Mouse (Mus musculus) lung, postnatal 14 days (tissue): ENCODE measurements around the gene Folr1.
A peak's percentile ranks its signal among the peaks of the same experiment; 100 is the strongest.

Experiments used
- DNase-seq: peaks from one replicate; pipeline ENCODE4 v3.0.0; 2021

The Folr1 gene

DNA sequence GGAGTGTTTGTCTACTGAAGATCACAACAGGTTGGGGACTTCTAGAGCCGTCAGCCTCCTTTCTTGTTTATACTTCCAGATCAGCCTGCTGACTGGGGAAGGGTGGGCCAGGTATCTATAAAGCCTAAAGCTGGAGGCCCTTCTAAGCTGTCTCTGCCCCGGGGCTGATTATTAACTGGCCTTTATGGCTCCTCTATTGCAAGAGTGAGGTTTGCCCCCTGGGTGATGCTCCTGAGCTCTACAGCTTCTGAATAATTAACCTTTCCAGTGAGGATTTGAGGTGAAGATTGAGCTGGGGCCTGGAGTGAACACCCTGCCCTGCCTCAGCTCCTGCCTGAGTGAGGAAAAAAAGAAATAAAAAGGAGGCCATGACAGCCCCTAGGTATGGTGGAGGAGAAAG lies at the start of gene Folr1:
Gene Folr1, minus strand, starts transcription at position 160 of the 400 bp plus-strand sequence.
- DNase-seq, result no peak

DNA sequence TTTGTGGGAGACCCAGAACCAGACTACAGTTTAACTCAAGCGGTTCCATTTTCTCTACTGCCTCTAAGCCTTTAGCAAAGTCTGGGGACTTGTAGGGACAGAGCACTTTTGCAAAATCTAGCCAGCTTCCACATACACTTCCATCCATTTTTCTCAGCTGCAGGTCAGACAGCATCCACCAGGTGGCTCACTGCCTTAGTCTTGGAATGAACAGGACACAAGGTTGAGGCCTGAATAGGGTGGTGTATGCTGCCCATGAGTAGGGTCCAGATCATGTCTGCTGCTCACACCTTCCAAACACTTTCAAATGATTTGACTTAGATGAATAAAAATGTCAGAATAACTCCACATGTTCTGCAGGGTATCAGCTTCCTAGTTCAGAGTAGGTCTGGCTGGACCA lies 47.5 kb upstream of the Folr1 start:
- peak; percentile 74 for DNase-seq

DNA sequence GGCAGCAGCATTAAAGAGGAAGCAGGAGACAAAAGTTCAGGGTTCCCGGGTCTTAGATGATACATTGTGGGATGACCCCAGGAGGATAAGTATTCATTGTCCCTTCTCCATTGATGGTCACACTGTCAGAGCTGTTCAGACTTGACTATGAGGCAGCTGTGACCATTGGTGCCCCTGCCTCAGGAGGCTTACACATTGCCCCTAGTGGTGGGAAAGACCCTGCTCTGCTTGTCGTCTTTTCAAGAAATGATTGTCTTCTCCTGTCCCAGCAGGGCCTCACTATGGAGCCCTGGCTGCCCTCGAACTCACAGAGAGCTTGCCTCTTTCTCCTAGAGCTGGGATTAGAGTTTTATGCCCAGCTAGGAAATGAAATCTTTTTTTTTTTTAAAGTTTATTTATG lies 41.4 kb upstream of the Folr1 start:
- no peak for DNase-seq

DNA sequence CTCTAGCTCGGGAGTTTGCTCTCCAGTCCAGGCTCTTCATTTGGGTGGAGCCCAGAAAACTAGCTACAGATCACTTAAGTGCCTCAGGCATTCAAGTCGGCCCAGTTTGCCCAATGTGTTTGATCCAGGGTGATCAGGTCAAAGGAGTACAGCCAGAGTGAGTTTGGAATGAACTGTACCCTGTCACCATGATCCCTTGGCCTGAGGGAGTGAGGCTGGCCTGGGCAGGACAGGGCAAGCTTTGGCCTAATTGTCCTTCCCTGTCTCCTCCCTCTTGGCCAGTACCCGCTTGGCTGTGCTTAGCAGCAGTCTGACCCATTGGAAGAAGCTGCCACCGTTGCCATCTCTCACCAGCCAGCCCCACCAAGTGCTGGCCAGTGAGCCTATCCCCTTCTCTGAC lies 39.5 kb upstream of the Folr1 start:
- no peak for DNase-seq

DNA sequence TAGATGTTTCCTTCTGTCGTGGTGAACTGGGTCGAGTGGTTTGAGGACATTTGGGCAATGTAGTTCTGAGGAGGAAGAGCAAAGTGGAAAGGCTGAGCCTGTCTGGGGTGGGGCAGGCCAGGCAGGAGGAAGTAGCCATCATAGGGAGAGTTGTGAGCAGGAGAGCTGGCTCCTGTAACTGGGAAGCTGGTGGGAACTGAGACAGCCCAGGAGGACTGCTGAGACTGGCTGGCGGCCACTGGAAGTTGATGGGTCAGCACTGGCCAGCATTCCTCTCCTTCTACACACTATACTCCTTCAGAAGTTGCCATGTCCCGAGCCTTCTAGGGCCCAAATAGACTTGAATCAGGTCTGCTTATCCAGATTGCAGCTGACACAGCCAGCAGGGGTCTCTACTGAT lies 37.8 kb upstream of the Folr1 start:
- peak; percentile 27 for DNase-seq

DNA sequence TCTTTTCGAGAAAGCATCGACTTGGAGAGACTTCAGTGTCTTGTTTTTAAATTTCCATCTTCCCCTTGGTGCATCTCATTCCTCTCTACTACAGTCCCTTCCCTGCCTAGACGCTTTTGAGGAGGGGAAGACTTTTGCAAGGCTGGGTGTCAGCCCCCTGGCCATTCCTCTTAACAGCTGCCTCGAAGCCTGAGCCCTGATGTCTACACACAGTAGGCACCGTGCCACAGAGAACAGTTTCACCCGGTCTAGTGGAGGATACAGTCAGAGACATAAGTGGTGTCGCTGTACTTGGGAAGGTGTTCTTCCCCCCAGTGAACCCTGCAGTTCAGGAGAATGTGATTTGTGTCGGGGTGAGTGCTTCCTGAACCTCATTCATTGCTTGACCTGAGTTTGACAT lies 36.1 kb upstream of the Folr1 start:
- peak; percentile 6 for DNase-seq

DNA sequence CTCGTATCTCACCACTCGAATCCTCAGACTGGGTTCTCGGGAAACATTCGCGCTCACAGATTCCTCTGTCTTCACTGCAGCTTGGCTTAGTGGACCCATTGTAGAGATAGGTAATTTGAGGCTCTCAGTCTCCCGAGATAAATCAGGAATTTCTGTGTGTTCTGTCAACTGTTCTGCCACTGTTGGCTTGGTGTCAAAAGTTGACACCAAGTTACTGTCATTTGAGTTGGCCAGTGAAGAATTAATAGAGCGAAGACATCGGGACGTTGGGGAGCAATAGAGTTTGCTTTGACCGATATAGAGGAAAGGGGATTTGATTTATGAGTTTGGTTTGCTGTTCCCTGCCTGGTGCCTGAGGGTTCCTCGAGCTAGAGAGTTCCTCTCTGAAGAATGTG lies 35.7 kb upstream of the Folr1 start, which contains the start of gene Tomt:
Gene Tomt, minus strand, starts transcription at position 73 of the 395 bp plus-strand sequence.
- DNase-seq, result no peak

DNA sequence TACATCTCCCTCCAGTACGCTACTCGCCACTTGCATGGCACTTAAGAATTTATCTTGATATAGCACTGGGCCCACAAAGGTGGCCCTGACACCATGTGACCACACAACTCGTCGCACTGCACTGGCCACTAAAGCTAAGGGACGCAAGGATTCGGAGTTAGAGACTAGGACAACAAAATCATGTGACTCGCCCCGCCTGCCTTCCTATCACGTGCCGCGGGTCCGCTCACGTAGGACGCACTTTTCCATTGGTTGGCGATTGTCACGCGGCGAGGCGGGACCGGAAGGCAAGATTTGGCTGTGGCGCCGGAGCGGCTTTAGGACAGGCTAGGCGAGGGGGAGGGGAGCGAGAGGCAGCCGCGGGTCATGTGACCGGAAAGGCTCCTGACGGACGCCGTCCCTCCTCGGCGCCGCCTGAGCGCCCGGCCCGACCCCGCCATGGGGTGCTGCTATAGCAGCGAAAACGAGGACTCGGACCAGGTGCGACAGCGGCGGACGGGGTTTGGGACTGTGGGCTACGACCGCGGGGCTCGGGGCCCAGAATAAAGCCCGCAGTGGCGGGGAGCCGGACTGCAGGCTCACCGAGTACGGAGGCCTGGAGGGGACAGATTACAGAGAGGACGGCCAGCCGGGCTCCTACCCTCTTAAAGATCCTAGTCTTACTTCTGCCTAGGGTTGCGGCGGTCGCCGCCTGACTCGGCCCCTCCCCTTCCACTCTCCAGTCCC lies 35.1 kb upstream of the Folr1 start, which contains the start of gene Lamtor1:
Gene Lamtor1, plus strand, starts transcription at position 344 of the 726 bp plus-strand sequence.
- DNase-seq, result peak; percentile 99

DNA sequence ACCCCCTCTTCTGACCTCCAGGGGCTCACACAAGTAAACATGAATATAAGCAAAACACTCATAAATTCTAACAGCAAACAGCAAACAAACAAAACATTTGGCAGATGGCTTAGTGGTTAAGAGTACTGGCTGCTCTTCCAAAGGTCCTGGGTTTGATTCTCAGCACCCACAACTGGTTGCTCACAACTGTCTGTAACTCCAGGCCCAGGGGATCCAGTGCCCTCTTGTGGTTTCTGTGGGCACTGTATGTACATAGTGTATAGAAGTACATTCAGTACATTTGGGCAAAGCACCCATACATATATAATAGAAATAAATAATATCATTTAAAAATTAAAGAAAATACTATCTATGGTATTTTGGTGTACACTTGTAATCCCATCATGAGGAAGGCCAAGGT lies 32.3 kb upstream of the Folr1 start:
- no peak for DNase-seq

DNA sequence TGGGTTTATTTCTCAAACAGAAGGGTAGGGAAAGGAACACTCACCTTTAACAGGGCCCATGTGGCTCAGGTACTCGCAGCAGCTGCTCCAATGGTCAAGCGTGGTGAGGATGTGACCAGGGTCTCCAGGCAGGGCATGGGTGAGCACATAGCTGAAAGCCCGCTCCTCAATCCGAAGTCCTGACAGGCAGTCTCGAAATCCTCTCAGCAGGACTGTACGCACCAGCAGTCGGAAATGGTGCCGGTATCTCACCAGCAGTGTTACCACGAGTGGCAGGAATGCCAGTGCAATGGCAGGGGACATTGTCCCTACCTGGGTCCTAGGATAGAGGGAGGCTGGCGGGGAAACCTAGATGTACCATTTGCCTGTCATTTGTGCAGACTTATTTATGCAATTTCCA lies 31.4 kb upstream of the Folr1 start:
- DNase-seq, result no peak

DNA sequence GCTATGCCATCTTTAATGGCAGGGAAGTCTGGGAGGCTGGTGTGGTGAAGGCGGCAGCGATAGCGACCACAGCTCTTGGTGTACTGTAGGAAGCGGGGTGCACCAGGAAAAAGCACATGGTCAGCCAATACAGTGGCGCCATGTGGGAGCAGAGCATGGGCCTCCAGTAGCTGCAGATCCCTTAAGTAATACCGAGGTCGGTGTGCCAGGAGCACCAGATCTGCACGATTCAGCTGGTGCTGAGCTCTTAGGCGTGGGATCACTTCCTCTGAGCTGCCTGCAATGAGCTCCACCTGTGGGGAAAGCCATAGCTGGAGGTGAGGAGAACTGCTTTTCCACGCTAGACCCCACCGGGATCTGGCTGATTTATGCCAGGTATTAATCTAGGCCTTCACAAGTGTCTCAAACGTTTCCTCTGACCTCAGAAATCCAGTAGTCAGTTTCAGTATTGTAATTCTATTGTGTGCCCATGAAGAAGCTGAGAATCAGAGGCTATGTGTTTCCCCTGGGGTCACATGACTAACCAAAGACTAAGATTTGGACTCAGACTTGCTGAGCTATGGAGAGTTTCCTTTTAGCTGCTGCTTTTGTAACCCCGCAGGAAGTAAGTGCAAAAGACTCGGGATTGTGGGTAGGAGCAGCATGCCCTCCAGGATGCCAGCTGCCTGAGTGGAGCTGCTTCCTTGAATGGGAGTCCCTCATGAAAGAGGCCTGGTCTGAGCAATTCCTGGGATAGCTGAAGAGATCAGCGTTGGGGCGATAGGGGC lies 29.9 kb upstream of the Folr1 start:
- no peak for DNase-seq

DNA sequence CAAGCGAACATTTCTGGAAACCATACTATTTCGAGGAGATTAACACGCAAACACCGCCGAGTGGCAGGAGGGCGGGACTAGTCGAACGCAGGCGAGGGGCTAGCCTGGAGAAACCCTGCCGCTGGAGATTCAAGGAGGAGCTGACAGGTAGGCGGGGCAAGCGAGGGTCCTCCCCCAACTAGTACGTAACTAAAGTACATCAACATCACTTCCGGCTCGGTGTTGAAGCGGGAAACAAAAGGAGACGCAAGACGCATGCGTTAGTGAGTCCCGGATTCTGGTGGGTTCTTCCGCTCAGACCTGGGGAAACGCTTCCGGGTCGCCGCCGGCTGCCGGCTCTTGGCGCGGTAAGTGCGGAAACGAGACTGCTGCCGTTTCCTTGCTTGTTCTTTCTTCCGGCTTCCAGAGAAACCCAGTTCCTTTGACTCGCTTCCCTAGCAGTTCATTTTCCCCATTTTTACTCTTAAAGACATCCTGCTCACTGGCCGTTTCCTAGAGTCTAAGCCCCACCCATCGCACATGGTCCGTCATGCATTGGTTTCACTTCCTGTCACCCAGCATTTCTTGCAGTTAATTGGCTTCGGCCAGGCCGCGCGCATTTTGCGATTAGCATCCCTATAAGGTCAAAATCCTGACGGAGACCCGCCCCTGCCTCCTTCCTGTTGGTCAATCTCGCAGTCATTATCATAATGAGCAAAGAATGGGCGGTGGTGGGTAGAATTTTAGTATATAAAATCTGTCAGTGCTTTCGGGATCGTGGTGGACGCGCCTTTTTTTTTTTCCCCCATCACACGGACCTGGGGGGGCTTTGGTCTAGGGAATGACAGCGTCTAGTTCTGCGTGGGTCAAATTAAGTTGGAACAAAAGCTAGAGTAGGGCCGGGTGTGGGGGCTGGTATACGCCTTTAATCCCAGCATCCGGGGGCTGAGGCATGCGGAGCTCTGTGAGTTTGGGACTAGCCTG lies 25.8 kb upstream of the Folr1 start:
- peak; percentile 96 for DNase-seq

DNA sequence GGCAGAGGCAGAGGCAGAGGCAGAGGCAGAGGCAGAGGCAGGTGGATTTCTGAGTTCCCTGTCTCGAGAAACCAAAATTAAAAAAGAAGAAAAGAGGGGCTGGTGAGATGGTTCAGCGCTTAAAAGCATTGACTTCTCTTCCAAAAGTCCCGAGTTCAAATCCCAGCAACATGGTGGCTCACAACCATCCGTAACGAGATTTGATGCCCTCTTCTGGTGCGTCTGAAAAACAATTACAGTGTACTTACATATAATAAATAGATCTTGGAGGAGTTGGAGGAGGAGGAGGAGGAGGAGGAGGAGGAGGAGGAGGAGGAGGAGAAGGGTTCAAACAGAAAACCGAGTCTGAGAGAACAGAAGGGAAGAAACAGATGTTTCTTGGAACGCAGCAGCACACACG lies 25.1 kb upstream of the Folr1 start:
- no peak for DNase-seq

DNA sequence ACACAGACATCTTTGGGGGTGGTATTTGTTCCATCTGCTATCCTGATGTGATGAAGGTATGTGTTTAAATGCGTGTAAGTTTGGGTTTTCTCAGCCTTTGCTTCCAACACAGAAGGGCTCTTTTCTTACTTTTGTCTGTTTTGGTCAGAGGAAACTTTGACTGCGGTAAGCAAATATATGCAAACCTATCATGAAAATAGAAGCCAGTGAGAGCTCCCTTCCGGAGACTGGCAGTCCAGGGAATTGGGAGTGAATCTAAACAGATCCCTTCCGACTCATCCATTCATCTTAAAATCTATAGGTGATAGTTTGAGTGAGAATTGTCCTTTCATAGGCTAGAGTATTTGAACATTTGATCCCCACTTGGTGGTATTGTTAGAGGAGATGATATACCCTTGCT lies 17.9 kb upstream of the Folr1 start:
- no peak for DNase-seq

DNA sequence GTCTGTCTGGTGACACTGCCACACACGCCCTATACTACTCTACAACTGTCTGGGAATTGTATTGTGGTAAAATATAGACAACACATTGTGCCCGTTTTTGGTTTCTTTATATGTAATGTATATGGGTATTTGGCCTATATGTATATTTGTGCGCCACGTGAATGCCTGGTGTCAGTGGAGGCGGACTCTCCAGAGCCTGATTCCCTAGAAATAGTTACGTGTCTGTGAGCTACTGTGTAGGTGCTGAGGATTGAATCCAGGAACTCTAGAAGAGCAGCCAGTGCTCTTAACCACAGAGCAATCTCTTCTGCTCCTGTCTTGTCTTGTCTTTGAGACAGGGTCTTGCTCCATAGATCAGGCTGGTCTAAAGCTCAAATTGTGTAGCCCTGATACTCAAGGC lies 15.7 kb upstream of the Folr1 start:
- no peak for DNase-seq

DNA sequence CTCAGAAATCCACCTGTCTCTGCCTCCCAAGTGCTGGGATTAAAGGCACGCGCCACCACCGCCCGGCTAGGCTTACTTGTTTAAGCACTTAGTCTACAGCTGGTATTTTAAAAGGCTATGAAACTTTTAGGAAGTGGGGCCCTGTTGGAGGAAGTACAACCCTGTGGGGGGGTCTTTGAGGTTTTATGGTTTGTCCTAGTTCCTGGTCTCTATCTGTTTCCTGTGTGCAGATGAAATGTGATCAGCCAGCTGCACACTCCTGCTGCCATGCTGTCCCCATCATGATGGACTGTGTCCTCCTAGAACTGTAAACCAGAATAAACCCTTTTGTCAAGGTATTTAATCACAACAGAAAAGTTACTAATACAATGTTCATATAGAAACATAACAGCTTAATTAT lies 13.6 kb upstream of the Folr1 start:
- no peak for DNase-seq

DNA sequence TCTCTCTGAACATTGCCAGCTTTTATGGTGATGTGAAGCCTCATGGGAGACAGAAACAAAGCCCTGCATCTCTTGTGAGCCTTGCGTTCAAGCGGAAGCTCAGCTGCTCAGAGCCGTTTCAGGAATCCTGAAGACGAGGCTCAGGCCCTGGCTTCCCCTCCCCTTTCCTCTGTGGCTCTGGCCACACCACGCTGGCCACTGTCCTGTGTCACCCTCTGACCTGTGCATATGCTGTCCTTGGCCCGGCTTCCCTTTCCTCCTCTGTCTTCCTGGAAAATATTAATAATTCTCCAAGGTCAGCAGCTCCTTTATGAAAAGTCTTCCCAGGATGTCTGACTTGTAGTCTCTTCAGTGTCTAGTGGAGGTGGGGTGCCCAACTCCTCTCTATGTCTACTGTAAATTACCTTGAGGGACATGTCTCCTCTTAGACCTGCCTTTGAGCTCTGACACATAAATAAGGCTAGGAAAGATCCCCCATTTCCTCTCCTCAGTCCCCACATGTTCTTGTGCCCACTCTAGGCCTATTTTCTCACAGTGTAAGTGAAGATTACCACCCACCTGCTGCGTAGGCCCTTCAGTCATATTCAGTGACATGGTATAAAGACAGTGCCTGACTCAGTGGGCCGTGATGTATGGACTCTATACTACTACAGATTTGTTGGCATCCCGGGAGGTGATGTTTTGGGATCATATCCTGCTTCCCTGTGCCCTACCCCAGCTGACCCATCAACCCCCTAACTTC lies 12.0 kb upstream of the Folr1 start:
- no peak for DNase-seq

DNA sequence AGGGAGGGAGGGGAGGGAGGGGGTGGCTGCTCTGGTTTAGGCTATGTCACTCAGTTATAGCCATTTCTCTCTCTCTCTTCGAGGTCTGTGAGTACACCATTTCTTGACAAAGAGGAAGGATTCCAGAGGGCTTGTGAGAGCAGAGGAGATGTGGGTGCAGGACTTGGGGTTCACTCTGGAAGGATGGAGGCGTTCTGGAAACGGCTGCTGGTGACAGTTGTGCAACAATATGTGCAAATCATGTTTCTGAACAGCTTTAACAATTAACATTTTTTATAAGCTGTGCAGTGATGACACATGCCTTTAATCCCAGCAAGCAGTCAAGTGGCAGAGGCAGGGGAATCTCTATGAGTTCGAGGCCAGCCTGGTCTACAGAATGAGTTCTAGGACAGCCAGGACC lies 10.3 kb upstream of the Folr1 start:
- no peak for DNase-seq

DNA sequence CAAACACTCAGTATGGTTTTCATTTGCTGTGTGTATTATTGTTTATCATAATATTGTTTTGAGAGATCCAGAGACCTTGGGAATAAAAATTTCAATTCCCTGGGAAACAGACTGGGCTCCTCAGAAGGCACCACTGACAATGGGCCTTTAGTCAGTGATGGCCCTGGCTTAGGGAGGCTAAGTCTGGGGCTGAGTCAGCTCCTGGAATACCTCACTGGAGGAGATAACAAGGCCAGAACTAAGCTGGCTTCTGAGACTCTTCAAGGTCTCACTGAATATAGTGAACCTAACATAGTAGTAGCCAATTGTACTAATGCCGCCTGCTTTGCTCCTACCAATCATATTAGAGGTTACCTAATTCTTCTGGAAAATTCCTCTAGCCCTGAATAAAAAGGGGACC lies 5.4 kb upstream of the Folr1 start:
- DNase-seq, result no peak

DNA sequence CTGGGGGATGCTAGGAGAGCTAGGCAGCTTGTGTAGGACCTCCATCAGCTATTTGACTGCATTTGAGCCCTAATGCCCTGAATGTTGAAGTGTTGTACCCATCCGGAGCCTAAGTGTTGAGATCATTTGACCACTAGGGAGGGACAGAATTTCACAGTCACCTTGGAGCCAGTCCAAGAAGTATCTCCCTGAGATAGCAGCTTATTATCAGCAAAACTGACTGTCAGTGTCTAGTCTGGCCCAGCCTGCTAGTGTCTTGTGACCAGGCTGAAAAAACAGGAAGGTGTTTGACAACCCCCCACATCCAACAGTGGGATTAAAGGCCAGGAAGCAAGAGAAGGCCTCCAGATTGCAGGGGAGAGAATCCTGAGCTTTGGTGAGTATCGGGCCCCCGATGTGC lies 708 bp upstream of the Folr1 start:
- DNase-seq, result no peak

DNA sequence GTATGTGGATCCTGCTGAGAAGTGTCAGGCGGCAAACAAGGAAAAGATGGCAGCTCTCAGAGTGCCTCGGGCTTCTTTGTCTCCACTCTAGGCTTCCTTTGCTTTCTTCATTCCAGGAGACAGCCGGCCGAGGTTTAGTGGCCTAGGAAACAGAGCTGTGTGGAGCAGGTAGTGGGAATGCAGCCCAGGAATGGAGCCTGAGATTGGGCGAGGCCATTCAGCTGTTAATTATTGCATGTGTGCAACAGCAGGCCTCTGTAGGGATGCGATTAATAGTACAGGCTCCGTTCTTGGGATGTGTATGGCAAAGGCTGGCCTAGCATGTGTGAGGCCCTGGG lies 1.5 kb downstream of the Folr1 start:
- DNase-seq, result no peak
